Mouse (Mus musculus): ENCODE measurements around the gene Nprl2.
A peak's percentile ranks its signal among the peaks of the same experiment; 100 is the strongest.

- TF ChIP-seq CTCF (IDR thresholded peaks at IDR 0.05; ENCODE audit: low read depth, low read length) = no peak
- peak; percentile 87 for TF ChIP-seq POLR2A (IDR thresholded peaks at IDR 0.05; ENCODE audit: extremely low read depth, insufficient read depth, low read length)
These were observed 38.7 kb downstream of the Nprl2 start, which contains the start of gene Hyal3 for GRCm38 (mm10) chr9:107580501-107581317.

Data from liver, adult 2 months (tissue).